Mouse (Mus musculus) embryo, embryonic 10.5 days (tissue): ENCODE results near the gene Tubgcp5.
A peak's percentile ranks its signal among the peaks of the same experiment; 100 is the strongest.
"Not testable (repeated sequence)": the region's sequence is repeated elsewhere in the genome, so short reads cannot be mapped to it uniquely, and the experiment has no call there.

Experiments
- DNase-seq: peaks from one replicate; pipeline ENCODE4 v3.0.0-alpha.2; 2015; ENCODE audit warnings: low spot score

Gene Tubgcp5

DNA sequence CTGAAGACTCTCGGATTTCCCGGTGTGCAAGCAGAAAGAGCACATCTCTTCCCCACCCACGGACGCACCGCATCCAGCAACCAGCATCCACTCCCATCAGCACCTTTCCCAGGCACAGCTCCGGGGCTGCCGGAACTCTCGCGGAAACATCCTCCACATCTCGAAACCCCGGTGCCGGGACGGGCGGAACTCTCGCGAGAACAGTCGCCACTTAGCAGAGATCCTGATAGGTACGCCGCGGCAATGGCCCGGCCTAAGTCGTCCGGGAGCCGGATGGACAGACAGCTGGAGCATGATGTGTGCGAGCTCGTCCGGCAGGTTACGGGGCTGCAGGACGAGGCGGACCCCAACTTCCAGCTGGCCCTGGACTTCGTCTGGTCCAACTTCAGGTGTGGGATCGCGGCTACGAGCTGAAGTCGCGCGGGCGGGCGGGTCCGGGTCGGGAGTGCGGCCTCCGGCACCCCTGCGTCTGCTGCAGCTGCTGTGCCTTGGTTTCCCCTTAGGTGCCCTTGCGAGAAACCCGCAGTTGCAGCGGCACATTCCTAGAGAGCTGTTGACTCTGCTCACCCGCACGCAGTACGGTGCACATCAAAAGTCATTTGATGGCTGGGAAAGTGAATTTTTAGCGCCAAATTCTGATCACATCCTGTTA, at the start of gene Tubgcp5:
Tubgcp5 (plus strand) TSS at position 203 of the 652 bp plus-strand sequence.
- DNase-seq: peak; percentile 97

DNA sequence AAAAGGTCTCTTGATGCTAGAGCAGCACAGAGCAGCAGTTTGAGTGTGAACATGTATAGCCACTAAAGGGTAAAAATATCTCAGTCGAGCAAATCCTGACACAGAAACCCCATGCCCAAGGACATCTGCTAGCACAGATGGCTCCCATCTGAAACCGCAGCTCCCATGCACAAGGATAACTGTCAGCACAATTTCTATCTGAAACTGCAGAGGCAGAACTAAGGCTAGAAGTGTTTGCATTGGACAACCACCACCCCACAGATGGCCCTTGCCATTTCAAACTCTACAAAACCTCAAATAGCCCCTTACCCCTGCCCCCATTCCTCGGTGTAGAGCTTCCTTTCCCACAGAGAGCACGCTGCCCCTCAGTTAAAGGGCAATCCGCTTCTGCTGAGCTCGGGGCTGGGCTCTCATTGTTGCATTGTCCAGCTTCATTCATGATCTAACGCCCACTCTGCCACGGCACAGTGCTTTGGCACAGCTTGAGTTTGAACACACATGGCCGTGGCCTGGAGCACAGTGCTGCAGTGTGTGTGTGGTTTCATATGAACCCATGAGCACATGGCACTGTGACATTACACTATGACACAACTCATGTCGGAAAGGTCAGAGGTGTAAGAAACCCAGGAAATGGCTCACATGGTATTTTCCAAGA, 49.3 kb upstream of the Tubgcp5 start:
- DNase-seq: no peak

DNA sequence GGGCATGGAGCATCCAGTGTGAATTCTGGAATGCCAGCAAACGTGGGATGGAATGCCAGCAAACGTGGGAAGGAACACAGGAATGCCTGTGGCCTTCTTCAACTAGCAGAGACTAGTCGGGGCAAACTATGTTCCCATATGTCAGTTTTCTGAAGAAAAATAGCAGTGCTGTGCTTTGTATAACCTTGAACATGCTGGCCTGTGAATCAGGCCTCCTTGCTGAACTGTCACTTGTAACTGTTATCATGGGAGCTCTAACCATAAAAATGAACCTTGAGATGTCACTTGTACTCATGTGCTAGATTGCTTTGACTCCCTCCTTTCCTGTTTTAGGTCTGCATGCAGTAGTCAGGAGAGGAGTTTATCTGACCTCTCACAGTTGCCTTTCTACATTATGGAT, 43.1 kb upstream of the Tubgcp5 start:
- no peak for DNase-seq

DNA sequence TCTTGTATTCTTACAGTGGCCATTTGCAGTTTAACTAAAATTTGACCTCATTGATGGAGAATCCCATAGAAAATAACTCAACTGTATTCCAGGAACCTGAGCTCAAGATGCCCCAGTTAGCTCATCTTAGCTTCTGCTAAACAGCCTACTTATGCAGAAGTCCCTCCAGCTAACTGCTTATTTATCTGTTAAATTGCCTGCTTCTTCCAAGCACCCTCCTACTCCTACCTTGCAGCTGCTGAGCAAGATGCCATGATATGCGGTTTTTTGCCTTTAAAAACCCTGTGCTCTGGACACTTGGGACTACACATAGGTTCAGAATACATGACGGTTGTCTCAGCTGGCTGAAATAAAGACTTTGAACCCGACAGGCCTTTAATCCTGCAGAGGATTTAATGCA, 34.6 kb upstream of the Tubgcp5 start:
- no peak for DNase-seq

DNA sequence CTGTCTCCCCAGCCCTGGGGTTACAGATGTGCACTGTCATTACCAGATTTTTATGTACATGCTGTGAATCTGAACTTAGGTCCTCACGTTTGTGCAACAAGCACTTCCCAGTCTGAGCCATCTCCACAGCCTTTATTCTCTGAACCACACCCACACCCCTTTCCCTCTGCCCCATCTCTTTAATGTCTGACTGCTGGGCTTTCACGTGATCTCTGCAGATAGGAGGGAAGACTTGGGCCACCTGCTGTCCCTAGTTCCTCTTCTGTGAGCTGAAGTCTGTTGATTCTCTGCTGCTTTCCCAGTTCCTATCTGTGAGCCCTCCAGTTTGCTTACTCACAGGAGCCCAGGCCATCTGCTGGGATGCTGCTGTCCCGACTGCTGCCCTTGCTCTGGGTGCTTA, 26.0 kb upstream of the Tubgcp5 start, which contains the start of gene Siglech:
Siglech (plus strand) TSS at position 253 of the 400 bp plus-strand sequence.
- no peak for DNase-seq

DNA sequence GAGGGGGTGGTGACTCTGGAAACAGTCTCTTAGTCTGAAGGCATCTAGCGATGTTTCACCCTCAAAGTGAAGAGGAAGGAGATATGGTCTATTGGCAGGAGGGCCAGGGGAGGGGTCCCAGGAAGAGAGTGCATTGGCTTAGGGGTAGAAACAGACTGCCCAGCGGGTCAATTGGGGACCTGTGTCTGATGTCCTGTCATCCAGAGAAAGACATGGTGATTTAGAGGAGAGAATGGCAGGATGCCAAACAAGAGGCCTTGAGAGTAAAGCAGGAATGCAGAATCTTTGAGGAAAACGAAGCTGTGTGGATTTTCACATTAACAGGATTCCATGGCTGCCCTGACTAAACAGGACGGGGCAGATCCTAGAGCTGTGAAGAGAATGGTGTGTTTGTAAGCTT, 13.9 kb upstream of the Tubgcp5 start:
- DNase-seq: no peak

DNA sequence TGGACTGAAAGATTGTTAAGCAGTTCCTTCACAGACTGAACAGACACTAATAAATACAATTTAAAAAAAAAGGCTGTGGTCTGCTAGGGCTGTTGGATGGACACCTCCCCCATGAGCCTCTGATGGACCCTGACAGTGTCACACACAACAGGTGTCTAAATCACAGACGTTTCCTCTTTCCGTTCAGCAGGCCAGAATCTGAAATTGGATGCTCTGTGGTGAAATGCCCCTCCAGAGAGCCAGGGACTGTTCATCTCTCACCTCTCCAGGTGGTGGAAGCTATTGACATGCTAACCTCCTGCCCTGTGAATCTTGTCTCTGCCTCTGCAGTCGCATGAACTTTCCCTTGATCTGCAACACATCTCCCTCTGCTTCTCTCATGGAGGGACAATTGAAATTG, 11.5 kb upstream of the Tubgcp5 start:
- DNase-seq: no peak

DNA sequence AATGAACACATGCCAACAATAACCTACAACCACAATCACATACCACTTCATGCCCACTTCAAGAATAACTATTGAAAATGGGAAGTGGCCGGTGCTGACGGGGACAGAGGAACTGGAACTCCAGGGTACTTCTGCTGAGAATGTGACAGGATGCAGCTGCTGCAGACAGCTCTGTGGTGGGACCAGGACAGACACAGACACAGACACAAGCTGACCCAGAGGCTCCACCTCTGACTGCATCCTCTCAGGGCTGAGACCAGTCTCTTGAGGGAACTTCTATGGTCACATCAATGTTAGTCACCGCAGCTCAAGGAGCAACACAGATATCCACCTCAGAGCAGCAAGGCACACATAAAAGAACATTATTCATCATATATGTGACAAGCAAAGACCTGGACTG, 9.4 kb upstream of the Tubgcp5 start:
- DNase-seq: no peak

DNA sequence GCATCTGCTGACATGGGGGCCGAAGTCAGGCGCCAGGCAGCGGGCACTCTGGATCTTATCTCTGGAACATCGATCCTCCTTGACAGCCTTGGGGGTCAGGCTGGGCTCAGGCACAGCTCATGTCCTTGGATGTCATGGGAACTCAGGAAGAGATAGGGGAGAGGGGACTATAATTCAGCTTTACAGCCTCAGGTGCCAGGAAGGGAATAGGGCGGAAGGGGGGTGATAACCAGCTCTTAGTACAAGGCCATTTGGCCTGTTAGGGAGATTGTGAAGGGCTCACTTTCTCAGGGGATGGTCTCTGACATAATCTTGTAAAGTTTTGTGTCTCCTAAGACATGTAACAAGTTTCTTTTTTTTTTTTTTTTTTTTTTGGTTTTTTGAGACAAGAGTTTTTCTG, 3.4 kb upstream of the Tubgcp5 start:
- DNase-seq: not testable (repeated sequence)

DNA sequence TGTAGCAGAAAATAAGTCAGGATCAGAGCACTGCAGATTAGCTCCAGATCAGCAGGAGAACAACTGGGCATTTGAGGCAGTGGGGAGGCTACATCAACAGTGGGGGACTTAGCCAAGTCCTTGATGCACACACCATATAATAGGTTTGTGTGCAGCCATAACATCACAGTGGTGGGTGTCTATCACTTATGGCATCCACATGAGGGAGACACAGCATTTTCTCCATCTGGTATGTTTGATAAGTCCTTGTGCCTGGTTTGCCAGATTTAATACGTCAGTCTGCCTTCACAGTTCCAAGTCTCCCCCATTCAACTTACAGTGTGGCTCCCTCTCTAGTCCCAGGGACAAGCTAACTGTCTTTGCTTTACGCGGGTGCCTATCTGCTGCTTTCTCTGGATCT, 1.7 kb upstream of the Tubgcp5 start:
- no peak for DNase-seq

DNA sequence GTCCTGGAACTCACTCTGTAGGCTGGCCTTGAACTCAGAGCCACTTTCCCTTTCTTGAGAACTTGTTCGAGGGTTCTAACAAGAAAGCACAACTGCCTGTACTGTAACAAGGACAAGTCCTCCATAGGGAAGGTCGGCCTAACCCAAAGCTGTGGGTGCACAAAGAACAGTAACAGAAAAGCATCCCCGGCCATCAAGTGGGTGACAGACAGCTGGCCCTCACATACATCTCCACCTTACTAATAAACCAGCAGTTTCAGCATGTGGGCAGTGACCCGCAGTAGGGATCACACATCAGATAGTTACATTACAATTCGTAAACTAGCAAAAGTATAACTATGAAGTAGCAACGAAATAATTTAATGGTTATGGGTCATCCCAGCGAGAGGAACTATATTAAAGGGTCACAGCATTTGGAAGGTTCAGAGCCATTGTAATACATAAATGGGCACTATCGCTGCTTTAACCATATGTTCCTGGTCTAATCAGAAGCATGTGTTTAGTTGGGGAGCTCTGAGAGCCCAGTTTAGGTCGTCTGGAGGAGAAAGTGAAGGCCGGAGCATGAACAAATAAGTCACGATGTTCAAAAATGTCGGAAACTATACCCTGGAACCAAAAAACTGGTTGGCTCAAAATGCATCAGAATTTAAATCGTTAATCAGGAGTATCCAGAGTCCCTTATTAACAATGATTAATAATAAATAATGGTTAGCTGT, 560 bp upstream of the Tubgcp5 start:
- DNase-seq: peak; percentile 9

DNA sequence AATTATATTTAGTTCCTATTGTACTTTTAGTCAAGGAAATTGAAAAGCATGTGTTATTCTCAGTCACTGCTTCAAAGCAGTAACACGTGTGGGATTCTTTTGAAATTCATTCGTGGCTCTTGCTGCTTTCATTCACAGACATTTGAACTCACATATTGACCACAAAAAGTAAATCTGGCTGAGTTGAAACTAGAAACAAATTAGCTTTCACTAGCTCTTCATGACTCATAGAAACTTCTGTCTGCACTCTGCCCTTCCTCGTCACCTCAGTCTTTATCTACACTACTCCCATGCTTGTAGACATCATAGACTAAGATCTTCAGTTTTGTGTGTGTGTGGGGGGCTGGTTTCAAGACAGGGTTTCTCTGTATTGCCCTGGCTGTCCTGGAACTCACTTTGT, 6.0 kb downstream of the Tubgcp5 start:
- DNase-seq: no peak

DNA sequence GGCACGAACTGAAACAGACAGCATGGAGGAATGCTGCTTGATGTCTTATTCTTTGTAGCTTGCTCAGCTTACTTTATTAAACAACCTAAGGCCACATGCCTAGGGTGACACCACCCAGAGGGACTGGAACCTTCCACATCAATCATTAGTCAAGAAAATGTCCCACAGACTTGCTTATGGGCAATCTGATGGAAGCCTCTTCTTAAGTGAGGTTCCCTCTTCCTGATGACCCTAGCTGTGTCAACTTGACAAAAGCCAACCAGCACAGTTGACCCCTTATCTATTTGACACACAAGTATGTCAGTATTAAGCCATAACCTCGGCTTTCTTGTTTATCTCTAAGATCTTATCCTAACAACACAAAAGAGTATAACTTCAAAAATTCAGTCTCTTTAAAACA, 16.0 kb downstream of the Tubgcp5 start:
- no peak for DNase-seq

DNA sequence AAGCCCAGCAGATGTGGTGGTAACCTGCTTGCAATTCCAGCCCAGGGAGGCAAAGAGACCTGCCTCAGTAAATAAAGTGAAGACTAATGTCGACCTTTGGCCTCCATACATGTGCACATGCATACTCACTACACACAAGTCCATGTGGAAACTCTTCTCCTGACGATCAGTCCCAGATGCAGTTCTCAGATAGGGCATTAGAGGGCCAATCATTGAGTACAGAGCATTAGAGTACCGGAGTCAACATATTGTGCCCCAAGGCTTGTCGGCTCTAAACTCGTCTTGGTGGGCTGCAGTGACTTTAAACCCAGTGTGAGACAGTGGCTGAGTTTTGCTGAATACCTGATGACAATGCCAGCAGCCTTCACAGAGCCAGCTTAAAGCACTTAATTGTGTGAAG, 30.5 kb downstream of the Tubgcp5 start:
- no peak for DNase-seq

DNA sequence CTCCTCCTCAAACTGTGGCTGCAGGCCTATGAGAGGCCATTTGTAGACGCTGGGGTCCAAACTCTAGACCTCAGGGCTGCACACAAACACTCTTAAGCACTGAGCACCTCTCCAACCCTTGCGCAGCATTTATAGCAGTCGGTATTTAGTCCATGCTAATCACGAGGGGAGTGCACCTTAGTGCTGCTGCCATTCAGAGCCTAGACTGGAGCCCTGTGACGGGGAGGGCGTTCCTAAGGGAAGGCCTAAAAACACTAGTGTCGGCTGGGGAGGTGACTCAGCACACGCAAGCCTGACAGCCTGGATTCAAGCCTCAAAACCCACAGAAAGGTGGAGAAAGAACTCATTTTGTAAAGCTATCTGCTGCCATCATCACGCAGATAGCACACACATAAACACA, 33.6 kb downstream of the Tubgcp5 start:
- DNase-seq: no peak

DNA sequence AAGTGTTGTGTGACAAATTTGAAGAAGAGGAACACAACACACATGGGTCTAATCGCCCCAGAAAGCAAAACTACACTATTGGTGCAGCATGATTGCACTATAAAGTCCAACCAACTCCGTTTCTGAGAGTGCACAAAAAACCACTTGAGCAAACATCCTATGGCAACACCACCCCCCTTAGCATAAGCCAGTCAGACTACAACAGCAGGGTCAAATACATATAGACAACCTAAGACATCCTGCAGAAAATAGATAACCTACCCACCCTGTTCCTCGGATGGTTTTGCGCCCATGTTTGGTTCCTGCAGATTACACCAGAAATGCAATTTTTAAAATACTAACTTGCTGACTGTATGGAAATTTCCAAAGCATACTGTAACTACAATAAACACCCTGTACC, 42.9 kb downstream of the Tubgcp5 start:
- no peak for DNase-seq

DNA sequence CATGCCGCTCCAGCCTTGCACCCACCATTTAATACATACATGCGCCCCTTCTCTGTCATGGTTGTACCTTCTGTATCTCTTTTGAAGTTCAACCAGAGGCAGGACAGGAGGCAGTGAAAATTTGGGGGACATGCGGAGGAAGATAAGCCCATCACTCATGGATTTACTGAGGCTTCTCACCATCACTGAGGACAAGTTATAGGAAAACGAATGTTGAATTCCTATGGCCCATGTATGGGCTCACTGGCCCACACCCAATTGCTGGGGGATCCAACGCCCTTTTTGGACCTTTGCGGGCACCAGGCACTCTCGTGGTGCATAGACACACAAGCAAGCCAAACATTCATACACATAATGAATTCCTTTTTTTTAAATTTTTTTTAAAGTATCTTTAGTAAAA, 47.5 kb downstream of the Tubgcp5 start, which contains the start of gene Cyfip1:
Cyfip1 (plus strand) TSS at position 301 of the 400 bp plus-strand sequence.
- no peak for DNase-seq

DNA sequence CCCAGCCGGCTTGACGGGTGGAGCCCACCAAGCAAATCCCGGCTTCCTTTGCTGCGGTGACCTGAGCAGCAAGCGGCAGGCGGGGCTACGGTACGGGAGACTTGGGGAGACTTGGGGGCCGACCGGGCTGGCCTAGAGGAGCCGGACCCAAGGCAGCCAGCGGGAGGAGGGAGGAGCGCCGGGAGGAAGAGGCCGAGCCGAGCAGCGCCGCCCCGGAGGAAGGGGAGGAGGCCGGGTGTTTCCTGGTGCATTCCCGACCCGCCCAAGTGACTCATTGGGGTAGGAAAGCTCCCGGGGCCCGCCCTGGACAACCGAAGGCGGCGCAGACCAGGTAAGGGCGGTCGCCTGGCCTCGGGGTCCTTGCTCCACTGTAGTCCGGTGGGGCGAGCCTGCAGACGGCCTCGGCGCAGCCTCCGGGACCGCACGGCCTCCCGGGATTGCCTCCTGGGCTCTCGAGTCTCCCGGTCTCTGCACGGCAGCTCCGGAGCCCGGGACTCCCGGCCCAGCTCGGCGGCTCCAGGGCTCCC, 48.1 kb downstream of the Tubgcp5 start:
- DNase-seq: peak; percentile 91

DNA sequence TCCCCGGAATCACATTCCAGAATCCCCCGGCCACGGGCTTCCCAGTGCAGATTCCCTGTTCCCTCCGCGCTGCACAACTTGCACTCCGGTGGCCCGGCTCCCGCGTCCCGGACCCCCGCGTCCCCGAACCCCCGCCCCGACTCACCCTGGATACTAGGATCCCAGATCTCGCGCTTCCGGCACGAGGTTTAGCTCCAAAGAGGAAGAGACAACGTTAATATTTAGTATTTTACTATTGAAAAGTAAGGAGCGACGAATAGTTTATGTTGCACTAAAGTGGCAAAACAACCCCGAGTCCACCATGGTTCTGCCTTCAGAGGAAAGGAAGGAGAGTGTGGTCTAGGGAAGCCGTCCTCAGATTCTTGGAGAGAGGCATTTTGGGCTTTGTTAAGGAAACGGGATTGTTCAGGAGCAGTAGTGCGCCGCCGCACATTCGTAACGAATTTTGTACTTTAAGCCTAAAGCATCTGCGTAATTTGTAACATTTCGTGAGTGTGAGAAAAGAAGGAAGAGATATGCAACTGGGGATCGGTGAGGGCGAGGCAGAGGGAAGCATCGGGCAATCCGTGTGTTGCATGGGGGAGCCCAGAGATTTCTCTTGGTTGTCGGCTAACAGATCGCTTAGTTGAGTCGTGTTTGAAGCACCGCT, 48.7 kb downstream of the Tubgcp5 start:
- DNase-seq: peak; percentile 64

DNA sequence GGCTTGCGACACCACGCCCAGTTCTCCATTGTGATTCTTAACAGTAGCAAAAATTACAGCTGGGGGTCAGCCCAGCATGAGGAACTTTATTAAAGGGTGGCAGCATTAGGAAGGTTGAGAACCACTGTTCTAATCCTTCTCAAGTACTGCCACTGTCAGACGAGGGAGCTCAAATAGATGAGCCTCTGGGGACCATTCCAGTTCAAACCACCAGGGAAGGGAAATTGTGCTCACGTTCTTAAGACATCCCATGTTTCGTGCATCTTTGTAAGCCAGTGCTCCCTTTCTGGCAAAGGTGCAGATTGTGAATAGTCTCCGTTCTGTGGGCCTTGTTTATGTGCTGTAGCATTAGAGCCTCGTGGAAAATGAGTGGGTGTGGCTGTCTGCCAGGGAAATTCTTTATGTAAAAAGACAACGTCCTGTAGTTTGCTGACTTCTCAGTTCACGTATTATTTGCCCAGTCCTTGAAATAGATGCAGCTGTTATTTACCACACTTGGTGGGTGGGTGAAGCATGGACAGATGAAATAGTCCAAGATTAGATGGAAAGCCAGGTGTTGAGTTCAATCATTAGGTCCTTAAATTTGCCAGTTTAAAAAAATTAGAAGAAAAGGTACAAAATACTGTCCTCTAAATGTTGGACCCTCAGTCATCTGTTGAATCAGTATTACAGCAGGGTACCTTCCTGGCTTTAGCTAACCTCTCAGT, 52.8 kb downstream of the Tubgcp5 start:
- DNase-seq: no peak

DNA sequence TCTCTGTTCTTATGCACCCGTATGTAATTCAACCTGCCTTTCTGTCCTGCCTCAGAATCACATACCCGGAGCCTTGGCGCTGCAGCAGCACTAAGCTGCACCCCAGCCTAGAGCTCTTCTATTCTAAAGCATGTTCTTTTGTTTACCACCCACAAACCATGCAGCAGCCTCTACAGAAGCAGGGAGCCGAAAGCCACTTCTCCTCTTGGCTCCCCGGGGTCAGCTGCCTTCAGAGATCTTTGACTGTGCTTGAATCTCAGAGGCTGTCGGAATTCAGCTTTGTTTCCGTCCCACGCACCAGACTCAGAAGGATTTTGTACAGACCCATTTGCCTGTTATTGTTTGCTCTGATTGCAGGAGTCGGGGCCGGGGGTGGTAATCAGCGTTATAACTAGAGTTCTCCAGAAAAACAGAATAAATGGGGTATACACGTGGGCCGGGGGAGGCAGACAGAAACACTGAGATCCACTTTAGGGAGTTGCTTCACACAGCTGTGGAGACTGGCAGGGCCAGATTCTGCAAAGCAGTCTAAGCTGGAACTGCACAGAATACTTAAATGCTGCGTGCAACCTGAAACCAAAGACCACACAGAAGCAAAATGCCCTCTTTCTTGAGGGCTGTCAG, 56.1 kb downstream of the Tubgcp5 start:
- peak; percentile 50 for DNase-seq
